Mouse (Mus musculus): ENCODE results near the gene Arpc1a. TPM values are rescaled to one million over a fixed set of nuclear protein-coding genes. Genes with fewer than 3 reads are reported as not detected.
A peak's percentile ranks its signal among the peaks of the same experiment; 100 is the strongest.
"Not testable (repeated sequence)": the region's sequence is repeated elsewhere in the genome, so short reads cannot be mapped to it uniquely, and the experiment has no call there.

Gene Arpc1a
- polyA plus RNA-seq, 1 experiment from 2014 or later = 268 TPM

DNA sequence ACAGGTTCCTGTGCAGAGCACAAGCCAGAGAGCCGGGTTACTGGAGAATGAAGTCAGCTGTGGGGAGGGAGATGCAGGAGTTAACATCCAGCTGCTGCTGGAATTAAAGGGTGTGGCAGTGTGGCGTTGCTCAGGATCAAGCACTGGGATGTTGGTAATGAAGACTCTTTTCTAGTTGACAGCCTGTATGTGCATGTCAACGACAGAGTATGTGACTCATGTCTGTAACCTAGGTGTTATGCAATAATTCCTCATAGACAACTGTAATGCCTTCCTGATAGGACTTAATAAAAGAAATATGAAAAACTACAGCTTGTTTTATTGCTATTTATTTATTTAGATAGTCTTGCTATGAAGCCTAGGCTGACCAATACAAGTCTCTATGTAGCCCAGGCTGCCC lies 14.8 kb upstream of the Arpc1a start:
- DNase-seq (no peak), ATAC-seq (ENCODE audit: low FRiP score, low TSS enrichment) (no peak)
- no peak overlapping the region for H3K27ac ChIP-seq (replicated peaks; ENCODE audit: low read depth, low read length)
- no peak overlapping the region for H3K4me2 ChIP-seq (ENCODE audit: low read length)
- no peaks in the 10 kb centered on the region for H3K27me3 ChIP-seq (ENCODE audit: control insufficient read depth, insufficient read depth, low read length)
- H3K4me3 ChIP-seq (replicated peaks; ENCODE audit: low read depth, low read length) = no peak overlapping the region
- 62% methylated on average over 3 of the region's 3 CpGs for WGBS
- H3K9ac ChIP-seq (replicated peaks; ENCODE audit: low read length) = no peak overlapping the region
- H3K9me3 ChIP-seq (ENCODE audit: control insufficient read depth, low read length) = no peaks in the 10 kb centered on the region
- no peaks in the 10 kb centered on the region for H3K4me1 ChIP-seq (ENCODE audit: control insufficient read depth, insufficient read depth, low read length)
- H3K36me3 ChIP-seq (ENCODE audit: control insufficient read depth, insufficient read depth, low read length) = no peaks in the 10 kb centered on the region

- Histone ChIP-seq H3K27me3 (ENCODE audit: control insufficient read depth, insufficient read depth, low read length) (no peaks in the 10 kb centered on the region), H3K36me3 (ENCODE audit: control insufficient read depth, insufficient read depth, low read length) (no peaks in the 10 kb centered on the region), H3K4me3 (replicated peaks; ENCODE audit: low read depth, low read length) (no peak overlapping the region), H3K9ac (replicated peaks; ENCODE audit: low read length) (no peak overlapping the region), H3K4me1 (ENCODE audit: control insufficient read depth, insufficient read depth, low read length) (no peaks in the 10 kb centered on the region), H3K9me3 (ENCODE audit: control insufficient read depth, low read length) (no peaks in the 10 kb centered on the region), H3K27ac (replicated peaks; ENCODE audit: low read depth, low read length) (no peak overlapping the region), H3K4me2 (ENCODE audit: low read length) (no peak overlapping the region)
- WGBS = 1% methylated on average over 5 of the region's 5 CpGs
- ATAC-seq (ENCODE audit: low FRiP score, low TSS enrichment) (no peak), DNase-seq (peak; percentile 93)
These were observed 13.9 kb upstream of the Arpc1a start for GRCm38 (mm10) chr5:145069707-145070106.

DNA sequence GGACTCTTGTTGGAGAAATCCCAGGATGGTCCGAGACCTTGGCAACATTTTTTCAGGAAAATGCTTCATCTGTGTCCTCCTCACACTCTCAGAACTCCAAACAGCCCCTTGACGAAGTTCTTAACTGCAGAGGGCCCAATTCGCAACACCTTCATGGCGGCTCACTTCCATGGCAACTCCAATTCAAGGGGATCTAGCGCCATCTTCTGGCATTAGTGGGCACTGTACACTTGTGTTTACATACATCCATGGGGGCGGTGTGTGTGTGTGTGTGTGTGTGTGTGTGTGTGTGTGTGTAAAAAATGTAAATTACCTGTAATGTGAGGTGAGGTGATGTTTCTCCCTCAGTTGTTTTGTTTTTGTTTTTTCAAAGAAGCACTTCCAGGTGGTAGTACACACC lies 12.3 kb upstream of the Arpc1a start:
- no peaks in the 10 kb centered on the region for H3K27me3 ChIP-seq (ENCODE audit: control insufficient read depth, insufficient read depth, low read length)
- no peak overlapping the region for H3K4me2 ChIP-seq (ENCODE audit: low read length)
- H3K9me3 ChIP-seq (ENCODE audit: control insufficient read depth, low read length) = no peaks in the 10 kb centered on the region
- no peak overlapping the region for H3K27ac ChIP-seq (replicated peaks; ENCODE audit: low read depth, low read length)
- H3K4me3 ChIP-seq (replicated peaks; ENCODE audit: low read depth, low read length) = no peak overlapping the region
- H3K4me1 ChIP-seq (ENCODE audit: control insufficient read depth, insufficient read depth, low read length) = no peaks in the 10 kb centered on the region
- H3K36me3 ChIP-seq (ENCODE audit: control insufficient read depth, insufficient read depth, low read length) = no peaks in the 10 kb centered on the region
- no peak overlapping the region for H3K9ac ChIP-seq (replicated peaks; ENCODE audit: low read length)
- DNase-seq = no peak
- ATAC-seq (ENCODE audit: low FRiP score, low TSS enrichment) = no peak
- 52% methylated on average over 6 of the region's 6 CpGs for WGBS

GRCm38 (mm10) chr5:145075081-145075480 lies 8.5 kb upstream of the Arpc1a start:
- H3K4me2 ChIP-seq (ENCODE audit: low read length) = no peak overlapping the region
- no peak for DNase-seq
- H3K27me3 ChIP-seq (ENCODE audit: control insufficient read depth, insufficient read depth, low read length) = no peaks in the 10 kb centered on the region
- H3K4me1 ChIP-seq (ENCODE audit: control insufficient read depth, insufficient read depth, low read length) = no peaks in the 10 kb centered on the region
- no peak overlapping the region for H3K27ac ChIP-seq (replicated peaks; ENCODE audit: low read depth, low read length)
- no peak for ATAC-seq (ENCODE audit: low FRiP score, low TSS enrichment)
- H3K9me3 ChIP-seq (ENCODE audit: control insufficient read depth, low read length) = no peaks in the 10 kb centered on the region
- no peaks in the 10 kb centered on the region for H3K36me3 ChIP-seq (ENCODE audit: control insufficient read depth, insufficient read depth, low read length)
- 61% methylated on average over 3 of the region's 3 CpGs for WGBS
- H3K4me3 ChIP-seq (replicated peaks; ENCODE audit: low read depth, low read length) = no peak overlapping the region
- no peak overlapping the region for H3K9ac ChIP-seq (replicated peaks; ENCODE audit: low read length)

- Histone ChIP-seq H3K9me3 (ENCODE audit: control insufficient read depth, low read length) (no peaks in the 10 kb centered on the region), H3K27ac (replicated peaks; ENCODE audit: low read depth, low read length) (no peak overlapping the region), H3K9ac (replicated peaks; ENCODE audit: low read length) (no peak overlapping the region), H3K4me1 (ENCODE audit: control insufficient read depth, insufficient read depth, low read length) (peaks cover 10% of the 10 kb centered on the region), H3K36me3 (ENCODE audit: control insufficient read depth, insufficient read depth, low read length) (no peaks in the 10 kb centered on the region), H3K27me3 (ENCODE audit: control insufficient read depth, insufficient read depth, low read length) (no peaks in the 10 kb centered on the region), H3K4me3 (replicated peaks; ENCODE audit: low read depth, low read length) (no peak overlapping the region), H3K4me2 (ENCODE audit: low read length) (no peak overlapping the region)
- 91% methylated on average over 10 of the region's 10 CpGs for WGBS
- no peak for DNase-seq
- ATAC-seq (ENCODE audit: low FRiP score, low TSS enrichment) = no peak
These were observed 1.6 kb upstream of the Arpc1a start for GRCm38 (mm10) chr5:145081866-145082613.

- not testable (repeated sequence) for H3K9me3 ChIP-seq (ENCODE audit: control insufficient read depth, low read length); H3K36me3 ChIP-seq (ENCODE audit: control insufficient read depth, insufficient read depth, low read length); H3K27me3 ChIP-seq (ENCODE audit: control insufficient read depth, insufficient read depth, low read length)
- peak overlapping the region; percentile 92 for H3K9ac ChIP-seq (replicated peaks; ENCODE audit: low read length)
- peak; percentile 23 for DNase-seq
- WGBS = 48% methylated on average over 6 of the region's 6 CpGs
- peak; percentile 57; the same call in 1 of the 2 replicates for ATAC-seq (ENCODE audit: low FRiP score, low TSS enrichment)
- H3K4me3 ChIP-seq (replicated peaks; ENCODE audit: low read depth, low read length) = peak overlapping the region; percentile 86
- peaks cover 10% of the 10 kb centered on the region for H3K4me1 ChIP-seq (ENCODE audit: control insufficient read depth, insufficient read depth, low read length)
- peak overlapping the region; percentile 91 for H3K27ac ChIP-seq (replicated peaks; ENCODE audit: low read depth, low read length)
- H3K4me2 ChIP-seq (ENCODE audit: low read length) = peak overlapping the region; percentile 94
These were observed 429 bp upstream of the Arpc1a start for GRCm38 (mm10) chr5:145083201-145083600.

DNA sequence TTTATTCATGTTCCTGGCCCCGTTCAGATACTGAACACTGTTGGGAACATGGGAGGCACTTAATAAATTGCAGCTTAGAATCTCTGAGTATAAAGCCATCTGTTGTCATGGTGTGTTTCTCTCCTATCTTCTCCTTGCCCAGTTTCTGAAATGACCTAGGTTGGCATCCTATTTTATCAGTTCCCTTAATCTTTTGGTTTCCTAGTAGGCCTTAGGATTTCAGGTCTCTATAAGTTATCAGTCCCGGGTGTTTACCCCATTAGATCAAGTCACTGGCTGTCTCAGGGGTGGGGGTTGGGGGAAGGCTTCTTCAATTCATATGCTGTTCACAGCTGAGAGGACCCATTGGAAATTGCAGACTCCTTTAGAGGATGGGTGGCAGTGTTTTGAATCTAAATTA lies 1.2 kb downstream of the Arpc1a start:
- H3K27ac ChIP-seq (replicated peaks; ENCODE audit: low read depth, low read length) = no peak overlapping the region
- H3K4me3 ChIP-seq (replicated peaks; ENCODE audit: low read depth, low read length) = peak overlapping the region; percentile 86
- DNase-seq (no peak), ATAC-seq (ENCODE audit: low FRiP score, low TSS enrichment) (no peak)
- peaks cover 10% of the 10 kb centered on the region for H3K4me1 ChIP-seq (ENCODE audit: control insufficient read depth, insufficient read depth, low read length)
- 84% methylated on average over 2 of the region's 2 CpGs for WGBS
- H3K4me2 ChIP-seq (ENCODE audit: low read length) = peak overlapping the region; percentile 94
- no peaks in the 10 kb centered on the region for H3K27me3 ChIP-seq (ENCODE audit: control insufficient read depth, insufficient read depth, low read length)
- H3K36me3 ChIP-seq (ENCODE audit: control insufficient read depth, insufficient read depth, low read length) = 0 out of 2 replicates have a peak, but pooled peaks cover 6% of the 10 kb centered on the region
- H3K9ac ChIP-seq (replicated peaks; ENCODE audit: low read length) = peak overlapping the region; percentile 92; the same call in 1 of the 2 replicates
- H3K9me3 ChIP-seq (ENCODE audit: control insufficient read depth, low read length) = no peaks in the 10 kb centered on the region

- Histone ChIP-seq H3K27me3 (ENCODE audit: control insufficient read depth, insufficient read depth, low read length) (no peaks in the 10 kb centered on the region), H3K4me1 (ENCODE audit: control insufficient read depth, insufficient read depth, low read length) (peaks cover 10% of the 10 kb centered on the region), H3K4me3 (replicated peaks; ENCODE audit: low read depth, low read length) (no peak overlapping the region), H3K4me2 (ENCODE audit: low read length) (no peak overlapping the region), H3K9ac (replicated peaks; ENCODE audit: low read length) (no peak overlapping the region), H3K9me3 (ENCODE audit: control insufficient read depth, low read length) (no peaks in the 10 kb centered on the region), H3K36me3 (ENCODE audit: control insufficient read depth, insufficient read depth, low read length) (peaks cover 25% of the 10 kb centered on the region), H3K27ac (replicated peaks; ENCODE audit: low read depth, low read length) (no peak overlapping the region)
- ATAC-seq (ENCODE audit: low FRiP score, low TSS enrichment) (no peak), DNase-seq (no peak)
- 96% methylated on average over 2 of the region's 2 CpGs for WGBS
These were observed 4.6 kb downstream of the Arpc1a start for GRCm38 (mm10) chr5:145088186-145088585.

- WGBS = 96% methylated on average over 3 of the region's 3 CpGs
- ATAC-seq (ENCODE audit: low FRiP score, low TSS enrichment) (no peak), DNase-seq (no peak)
These were observed 6.2 kb downstream of the Arpc1a start for GRCm38 (mm10) chr5:145089878-145090277.

More at GRCm38 (mm10) chr5:145089878-145090277, 6.2 kb downstream of the Arpc1a start:
- no peaks in the 10 kb centered on the region for H3K9me3 ChIP-seq (ENCODE audit: control insufficient read depth, low read length)
- H3K9ac ChIP-seq (replicated peaks; ENCODE audit: low read length) = no peak overlapping the region
- no peak overlapping the region for H3K4me3 ChIP-seq (replicated peaks; ENCODE audit: low read depth, low read length)
- H3K27me3 ChIP-seq (ENCODE audit: control insufficient read depth, insufficient read depth, low read length) = no peaks in the 10 kb centered on the region
- H3K4me1 ChIP-seq (ENCODE audit: control insufficient read depth, insufficient read depth, low read length) = peaks cover 3% of the 10 kb centered on the region
- no peak overlapping the region for H3K27ac ChIP-seq (replicated peaks; ENCODE audit: low read depth, low read length)
- no peak overlapping the region for H3K4me2 ChIP-seq (ENCODE audit: low read length)
- H3K36me3 ChIP-seq (ENCODE audit: control insufficient read depth, insufficient read depth, low read length) = peaks cover 42% of the 10 kb centered on the region
